Mouse (Mus musculus): Measurements from ENCODE around the gene Maf.

GRCm38 (mm10) chr8:115641936-115642335 is 65.7 kb downstream of the Maf start:
- TF ChIP-seq CTCF (conservative IDR thresholded peaks at IDR 0.05; ENCODE audit: insufficient read depth, insufficient read length, low read depth, low read length) (no peak), POLR2A (IDR thresholded peaks at IDR 0.05; ENCODE audit: low read depth, low read length) (no peak)
